Mouse (Mus musculus) spleen, adult 2 months (tissue): ENCODE results near the gene Rasgrp3.

ENCODE experiments used
- CTCF ChIP-seq: fragments of 200-500 bp; IDR thresholded peaks from 2 replicates; pipeline ENCODE4 v1.5.1; 2011; ENCODE audit warnings: mild to moderate bottlenecking, inconsistent platforms; ENCODE audit not compliant: insufficient read depth, insufficient read length, insufficient replicate concordance; ENCODE audit errors: extremely low read depth
- POLR2A ChIP-seq: fragments of 200-500 bp; IDR thresholded peaks from 2 replicates; pipeline ENCODE4 v1.6.1; 2011; ENCODE audit warnings: low read depth, low read length, inconsistent platforms

GRCm38 (mm10) chr17:75532469-75532986, 96.8 kb downstream of the Rasgrp3 start:
- no peak for TF ChIP-seq CTCF
- TF ChIP-seq POLR2A: no peak
